Mouse (Mus musculus): ENCODE measurements at regions not wholly inside any gene's neighbourhood (a gene's known extent, or its start where the extent isn't known, plus 50 kb on each side); places are given as distances from the start of the nearest gene placed in this dataset.

DNA sequence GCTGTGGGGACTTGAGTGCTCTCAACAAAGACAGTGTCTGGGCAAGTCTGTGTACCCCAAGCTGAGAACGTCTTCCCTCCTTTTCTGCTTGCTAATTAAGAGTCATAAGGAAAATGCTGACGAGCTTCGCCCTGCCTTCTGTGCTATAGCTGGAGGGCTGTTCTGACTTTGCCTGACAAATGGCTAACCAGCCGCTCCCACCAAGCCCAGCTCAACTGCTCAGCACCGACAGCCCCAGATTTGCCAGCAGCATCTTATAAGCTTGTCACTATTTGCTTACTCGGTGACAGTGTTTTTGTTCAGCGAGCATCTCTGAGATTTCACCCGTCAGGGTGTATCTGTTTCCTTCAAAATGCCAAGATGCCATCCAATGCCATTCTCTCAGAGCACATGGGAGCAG is 150.6 kb upstream of the Pgrmc2 start:
- DNase-seq (ENCODE audit: low read depth) = no peak

GRCm38 (mm10) chr3:41230961-41231377 is 148.1 kb upstream of the Pgrmc2 start:
- DNase-seq (ENCODE audit: low read depth) = no peak

GRCm38 (mm10) chr3:41229493-41229892 is 146.6 kb upstream of the Pgrmc2 start:
- DNase-seq (ENCODE audit: low read depth) = no peak

- DNase-seq (ENCODE audit: low read depth) = peak; percentile 0
Observed at GRCm38 (mm10) chr3:41228536-41228935, 145.7 kb upstream of the Pgrmc2 start.

DNA sequence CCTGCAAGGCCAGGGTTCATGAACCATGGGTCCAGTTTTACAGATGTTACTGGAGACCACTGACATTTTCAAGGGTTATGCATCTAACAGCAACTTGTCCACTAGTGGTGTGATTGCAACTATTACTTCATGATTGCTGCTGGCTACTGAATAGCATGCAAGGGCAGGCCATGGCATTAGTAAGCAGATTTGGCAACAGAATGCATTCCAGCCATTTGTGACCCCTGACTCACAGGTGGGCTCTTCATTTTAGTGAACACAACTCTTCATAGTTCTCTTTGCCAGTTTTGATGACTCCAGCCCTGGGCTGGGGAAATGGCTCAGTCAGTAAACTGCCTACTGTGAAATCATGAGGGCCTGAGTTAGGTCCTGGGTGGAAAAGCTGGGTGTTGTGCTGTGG is 137.9 kb upstream of the Pgrmc2 start:
- DNase-seq (ENCODE audit: low read depth) = no peak

GRCm38 (mm10) chr3:41217770-41218169 is 134.9 kb upstream of the Pgrmc2 start:
- no peak for DNase-seq (ENCODE audit: low read depth)

GRCm38 (mm10) chr3:41213533-41213932 is 130.7 kb upstream of the Pgrmc2 start:
- DNase-seq (ENCODE audit: low read depth) = no peak

- DNase-seq (ENCODE audit: low read depth) = no peak
Observed at GRCm38 (mm10) chr3:41210333-41210732, 127.5 kb upstream of the Pgrmc2 start.

- no peak for DNase-seq (ENCODE audit: low read depth)
Observed at GRCm38 (mm10) chr3:41202895-41203294, 120.0 kb upstream of the Pgrmc2 start.

- no peak for DNase-seq (ENCODE audit: low read depth)
Observed at GRCm38 (mm10) chr3:41201782-41202181, 118.9 kb upstream of the Pgrmc2 start.

DNA sequence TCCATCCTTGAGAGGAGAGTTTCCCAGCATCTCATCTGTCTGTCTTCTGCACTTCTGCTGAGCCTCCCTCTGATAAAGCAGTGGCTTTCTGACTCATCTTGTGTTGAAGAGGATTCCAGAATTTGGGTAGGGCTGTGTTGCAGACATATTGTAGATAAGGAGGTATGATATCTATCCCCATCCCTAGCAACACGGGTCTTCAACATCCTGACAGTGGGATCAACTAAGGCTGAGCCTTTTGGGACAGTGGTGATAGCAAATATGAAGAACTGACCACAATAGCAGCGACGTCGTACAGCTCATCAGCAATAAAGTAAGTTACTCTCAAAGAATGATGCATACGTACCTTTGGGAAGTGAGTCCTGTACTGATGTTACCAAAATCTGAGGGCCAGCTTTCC is 117.2 kb upstream of the Pgrmc2 start:
- no peak for DNase-seq (ENCODE audit: low read depth)

DNA sequence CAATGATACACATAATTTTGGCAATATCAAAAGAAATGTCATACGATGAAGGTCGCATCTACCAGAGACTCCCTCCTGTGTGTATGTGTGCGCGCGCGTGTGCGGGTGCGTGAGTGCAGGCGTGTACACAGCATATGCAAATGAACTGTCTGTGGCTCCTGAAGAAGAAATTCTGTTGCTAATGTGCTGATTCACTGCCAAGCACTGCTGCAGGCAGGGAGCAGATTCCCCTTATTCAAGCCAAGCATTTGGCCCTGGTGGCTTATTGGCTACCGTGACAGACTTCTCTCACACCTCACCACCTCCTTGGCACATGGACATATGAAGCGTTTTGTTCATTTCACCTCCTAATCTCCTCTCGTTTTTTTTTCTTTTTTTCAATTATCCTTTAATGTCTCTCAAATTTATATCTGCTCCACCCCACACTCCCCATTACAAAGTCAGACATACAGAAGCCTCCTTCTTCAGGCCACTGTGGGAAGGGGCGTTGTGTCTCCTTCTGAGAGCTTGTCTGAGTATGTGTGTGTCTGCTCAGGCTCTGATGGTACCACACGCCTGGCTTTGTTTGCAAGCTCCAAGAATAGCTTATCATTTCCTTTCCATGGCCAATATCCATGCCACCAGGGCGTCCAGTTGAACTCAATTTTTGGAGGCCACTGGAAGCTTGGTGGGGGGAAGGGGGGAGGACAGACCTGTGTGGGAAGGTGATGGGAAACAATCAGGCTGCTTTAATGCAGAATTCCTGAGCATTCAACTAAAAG is 115.5 kb upstream of the Pgrmc2 start:
- no peak for DNase-seq (ENCODE audit: low read depth)

GRCm38 (mm10) chr3:41195113-41195975 is 112.5 kb upstream of the Pgrmc2 start:
- no peak for DNase-seq (ENCODE audit: low read depth)

DNA sequence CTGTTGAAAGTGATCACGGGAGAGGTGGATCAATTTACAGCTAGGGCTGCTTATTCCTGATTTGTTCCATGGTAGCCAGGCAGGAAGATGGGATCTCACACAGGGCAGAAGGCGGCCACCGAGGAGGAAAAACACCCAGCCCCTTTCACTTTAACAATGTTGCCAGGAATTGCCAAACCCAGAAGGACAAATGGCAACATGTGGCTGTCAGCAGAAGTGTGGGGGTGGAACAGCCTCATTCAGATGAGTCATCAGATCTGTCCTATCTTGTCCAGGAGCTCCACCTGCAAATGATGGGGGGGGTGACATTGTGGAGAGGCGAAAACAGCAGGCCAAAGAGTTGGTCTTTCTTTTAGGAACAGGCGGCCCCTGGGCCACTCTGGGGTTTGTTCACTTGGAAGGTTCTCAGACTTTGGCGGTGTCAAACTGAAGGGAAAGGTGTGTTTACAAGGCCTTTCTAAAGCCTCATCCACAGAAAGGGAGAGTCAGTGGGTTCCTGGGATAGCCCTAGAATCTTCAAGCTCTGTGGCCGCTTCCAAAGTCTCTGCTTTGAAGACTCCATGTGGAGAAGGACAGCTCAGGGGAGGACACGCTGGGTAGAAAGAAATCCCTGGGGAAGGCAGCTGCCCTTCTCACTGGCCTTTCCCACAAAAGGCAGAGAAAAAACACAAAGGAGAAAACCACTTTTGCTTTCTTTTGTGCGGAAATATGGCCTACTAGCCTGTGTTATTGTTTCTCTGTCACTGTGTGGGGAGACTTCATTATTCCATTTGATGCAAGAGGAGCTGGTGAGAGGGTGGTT is 111.7 kb upstream of the Pgrmc2 start:
- no peak for DNase-seq (ENCODE audit: low read depth)

DNA sequence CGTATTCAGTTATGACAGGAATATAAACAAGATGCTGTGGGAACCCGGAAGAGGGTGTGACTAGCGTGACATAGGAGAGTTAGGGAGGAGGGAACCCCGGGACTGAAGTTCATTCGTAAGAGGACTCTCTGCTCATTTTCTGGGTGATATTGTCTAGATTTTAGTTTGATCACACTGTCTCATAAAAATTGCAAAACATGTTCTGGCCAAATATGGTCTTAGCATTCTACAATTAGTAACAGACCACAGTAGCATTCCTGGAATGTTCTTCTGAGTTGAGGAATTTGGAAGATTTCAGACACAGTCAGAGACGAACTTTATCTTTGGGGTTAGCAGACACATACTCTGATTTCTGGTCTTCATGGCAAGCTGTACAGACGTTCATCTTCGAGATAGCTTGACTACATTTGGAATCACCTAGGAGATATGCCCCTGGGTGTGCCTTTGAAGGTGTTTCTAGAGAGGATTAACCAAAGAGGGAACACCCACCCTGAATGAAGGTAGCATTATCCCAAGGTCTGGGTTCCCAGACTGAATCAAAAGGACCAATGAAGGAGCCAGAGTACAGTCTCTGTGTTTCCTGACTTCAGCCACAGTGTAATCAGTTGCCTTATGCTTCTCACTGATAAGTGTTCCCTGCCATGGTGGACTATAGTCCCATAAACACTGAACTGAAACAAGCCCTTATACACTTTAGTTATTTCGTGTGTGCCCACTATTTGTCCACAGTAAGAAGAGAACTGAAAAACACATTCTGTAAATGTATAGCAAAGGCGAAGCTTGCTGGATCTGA is 102.7 kb upstream of the Pgrmc2 start:
- DNase-seq (ENCODE audit: low read depth) = no peak

GRCm38 (mm10) chr3:41184375-41184774 is 101.5 kb upstream of the Pgrmc2 start:
- no peak for DNase-seq (ENCODE audit: low read depth)

DNA sequence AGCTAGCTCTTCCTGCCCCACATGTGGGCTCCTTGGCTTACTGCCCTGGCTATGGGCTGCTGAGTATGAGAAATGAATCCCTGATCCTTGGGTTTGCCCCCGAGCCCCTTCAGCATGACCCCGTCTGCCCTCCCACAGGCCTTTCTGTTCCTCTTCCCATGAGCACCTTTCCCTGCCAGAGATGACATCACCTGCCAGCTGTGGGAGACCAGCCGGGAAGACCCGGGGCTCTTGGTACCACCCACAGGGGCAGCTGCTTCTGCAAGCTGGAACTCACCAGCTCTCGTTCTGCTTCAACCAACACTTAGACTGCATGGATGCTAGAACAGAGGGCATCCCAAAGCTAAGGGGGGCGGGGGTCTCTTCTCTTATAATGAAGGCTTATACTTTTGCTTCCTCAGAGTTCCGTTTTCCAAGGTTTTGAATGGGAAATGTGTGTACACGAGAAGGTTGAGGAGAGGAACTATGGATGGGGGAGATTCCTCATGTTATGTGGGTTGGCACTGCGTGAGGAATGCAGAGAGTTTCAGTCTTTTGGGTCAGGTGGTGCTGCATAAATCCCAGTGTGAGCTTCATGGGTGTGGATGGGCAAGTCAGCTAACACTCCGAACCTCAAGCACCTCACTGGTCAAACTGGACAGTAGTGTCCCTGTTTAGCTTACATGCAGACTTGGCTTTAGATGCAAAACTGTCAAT is 100.2 kb upstream of the Pgrmc2 start:
- DNase-seq (ENCODE audit: low read depth) = no peak

- DNase-seq (ENCODE audit: low read depth) = peak; percentile 54
Observed at GRCm38 (mm10) chr3:41182036-41182899, 99.4 kb upstream of the Pgrmc2 start.

DNA sequence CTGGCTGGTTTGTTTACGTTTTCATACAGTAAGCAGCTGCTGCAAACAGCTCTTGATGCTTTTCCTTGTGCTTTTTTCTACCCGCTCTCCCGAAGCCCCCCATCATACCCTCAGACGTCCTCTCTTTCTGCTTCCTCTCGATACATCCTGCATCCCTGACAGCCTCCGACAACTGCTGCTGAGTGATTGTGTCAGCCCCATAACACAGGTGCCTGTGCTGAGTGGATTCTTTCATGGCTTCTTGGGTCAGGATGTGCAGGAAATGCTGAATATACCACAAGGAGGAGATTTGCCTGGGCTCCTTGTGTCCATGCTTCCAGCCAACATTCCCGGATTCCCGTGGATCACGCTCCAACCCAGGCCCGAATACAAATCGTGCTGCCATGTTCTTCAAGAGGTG is 98.6 kb upstream of the Pgrmc2 start:
- no peak for DNase-seq (ENCODE audit: low read depth)

- DNase-seq (ENCODE audit: low read depth) = no peak
Observed at GRCm38 (mm10) chr3:41180911-41181310, 98.1 kb upstream of the Pgrmc2 start.

All from c-Kit-positive CD71-positive TER-119-negative erythroid progenitor cells, embryonic 14.5 days (primary cell).